In the genomic region with DNA sequence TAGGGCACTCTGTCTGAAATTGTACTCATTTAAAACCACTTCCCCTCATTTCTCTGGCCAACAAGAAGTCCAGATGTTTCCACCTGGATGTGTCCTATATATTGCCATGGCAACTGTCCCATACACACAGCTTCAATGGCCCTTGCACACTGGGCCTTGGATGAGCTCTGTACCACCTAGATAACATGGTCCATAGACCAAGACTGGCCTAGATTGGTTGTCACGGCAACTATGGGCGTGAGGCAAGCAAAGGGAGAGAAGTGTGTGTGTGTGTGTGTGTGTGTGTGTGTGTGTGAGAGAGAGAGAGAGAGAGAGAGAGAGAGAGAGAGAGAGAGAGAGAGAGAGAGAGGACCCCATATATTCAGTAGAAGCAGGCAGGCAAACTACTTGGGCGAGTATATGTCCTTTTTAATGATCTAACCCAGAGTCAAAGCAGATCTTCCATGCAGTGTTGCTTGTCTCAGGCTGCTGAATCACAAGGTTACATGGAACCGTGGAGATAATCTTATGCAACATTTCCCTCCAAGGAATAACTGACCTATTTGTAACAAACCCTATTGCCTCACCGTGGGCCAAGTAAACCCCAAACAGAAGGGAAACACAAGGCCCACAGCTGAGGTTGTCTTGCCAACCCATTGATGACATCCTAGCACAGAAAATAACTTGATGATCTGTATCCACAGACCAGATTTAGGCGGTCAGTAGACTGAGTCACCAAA, we compare ENCODE assay signal across 15 mouse cellular contexts. TPM values are rescaled to one million over a fixed set of nuclear protein-coding genes. Genes with fewer than 3 reads are reported as not detected.
A peak's percentile ranks its signal among the peaks of the same experiment; 100 is the strongest.
DNase-seq lines count a peak whose midpoint lies in the region; ATAC-seq and TF ChIP-seq lines count a peak whose summit lies in the region.
"Had no signal": no experiment of that assay in that cellular context is flagged by ENCODE, and none has a peak within 500 bp of the region (broad histone marks: within the 10 kb centered on the region; RNA-seq: fewer than 3 reads in every experiment).

No protein-coding gene starts in this region.

- no peak for TF ChIP-seq CTCF in kidney, adult 2 months (conservative IDR thresholded peaks at IDR 0.05; ENCODE audit: insufficient read depth, insufficient read length, low read depth, low read length)

- peak; percentile 40 to 85 for DNase-seq in adrenal gland, adult (ENCODE audit: inconsistent age in 2 of 2, low spot score in 1 of 2)
- DNase-seq in adrenal gland, postnatal 10 days, result no peak
- DNase-seq in heart, adult 8-10 months (ENCODE audit: low spot score), result peak; percentile 72
- DNase-seq in heart, postnatal 4 days, result no peak
- DNase-seq in adrenal gland, postnatal 36 days, result peak; percentile 23 to 39
- no peak for DNase-seq in kidney, adult 2 months
- no peak for DNase-seq in hindbrain, embryonic 10.5 days (ENCODE audit: low spot score)
- DNase-seq: cerebellum, adult 9-11 months; heart, postnatal 10 days; kidney, postnatal 36 days had no signal

- H3K4me2 ChIP-seq in midbrain, embryonic 16.5 days (ENCODE audit: low read length), result no peak overlapping the region
- H3K4me2 ChIP-seq: embryonic facial prominence, embryonic 13.5 days; lung, embryonic 15.5 days had no signal

- H3K4me1 ChIP-seq in midbrain, embryonic 16.5 days (ENCODE audit: control insufficient read depth, insufficient read depth, low read length), result peaks cover 8% of the 10 kb centered on the region
- H3K4me1 ChIP-seq in kidney, adult 2 months (ENCODE audit: control insufficient read depth, insufficient read depth, low read length), result no peaks in the 10 kb centered on the region
- H3K4me1 ChIP-seq in hindbrain, embryonic 10.5 days (replicated peaks), result peaks cover 15% of the 10 kb centered on the region

- H3K9ac ChIP-seq in midbrain, embryonic 16.5 days (ENCODE audit: low read depth, low read length), result no peak overlapping the region
- H3K9ac ChIP-seq: embryonic facial prominence, embryonic 13.5 days; lung, embryonic 15.5 days had no signal

- H3K36me3 ChIP-seq in midbrain, embryonic 16.5 days (ENCODE audit: control insufficient read depth, insufficient read depth, low read length), result no peaks in the 10 kb centered on the region
- H3K36me3 ChIP-seq in kidney, adult 2 months (ENCODE audit: control insufficient read depth, insufficient read depth, low read length), result no peaks in the 10 kb centered on the region
- H3K36me3 ChIP-seq in hindbrain, embryonic 10.5 days, result no peaks in the 10 kb centered on the region
- H3K36me3 ChIP-seq: embryonic facial prominence, embryonic 13.5 days; G1E; lung, embryonic 15.5 days had no signal

- H3K27ac ChIP-seq in midbrain, embryonic 16.5 days (ENCODE audit: low read length), result 0 out of 2 replicates have a peak overlapping the region, but pooled peaks have one; percentile 40
- H3K27ac ChIP-seq in kidney, adult 2 months (ENCODE audit: insufficient read depth, low read depth, low read length), result no peak overlapping the region
- H3K27ac ChIP-seq in hindbrain, embryonic 10.5 days, result no peak overlapping the region
- H3K27ac ChIP-seq: embryonic facial prominence, embryonic 13.5 days; lung, embryonic 15.5 days had no signal

- H3K27me3 ChIP-seq in midbrain, embryonic 16.5 days (ENCODE audit: control insufficient read depth, insufficient read depth, low read depth, low read length), result no peaks in the 10 kb centered on the region
- no peaks in the 10 kb centered on the region for H3K27me3 ChIP-seq in kidney, adult 2 months (replicated peaks; ENCODE audit: control insufficient read depth, insufficient read depth, low read length)
- no peaks in the 10 kb centered on the region for H3K27me3 ChIP-seq in hindbrain, embryonic 10.5 days (ENCODE audit: insufficient read depth, poor library complexity, severe bottlenecking)
- H3K27me3 ChIP-seq: embryonic facial prominence, embryonic 13.5 days; lung, embryonic 15.5 days had no signal

- no peak for TF ChIP-seq POLR2A in kidney, adult 2 months (IDR thresholded peaks at IDR 0.05; ENCODE audit: low read depth, low read length)

- peak; percentile 48; the same call in 1 of the 2 replicates for ATAC-seq in midbrain, embryonic 16.5 days
- ATAC-seq: intestine, postnatal 0 days had no signal

- 69% methylated on average over 6 of the region's 6 CpGs for WGBS in midbrain, embryonic 16.5 days
- WGBS in kidney, adult 2 months, result 80% methylated on average over 6 of the region's 6 CpGs
- WGBS in hindbrain, embryonic 10.5 days, result 84% methylated on average over 6 of the region's 6 CpGs

- H3K9me3 ChIP-seq in midbrain, embryonic 16.5 days (replicated peaks; ENCODE audit: control insufficient read depth, low read length, poor library complexity, severe bottlenecking), result no peaks in the 10 kb centered on the region
- no peaks in the 10 kb centered on the region for H3K9me3 ChIP-seq in hindbrain, embryonic 10.5 days
- H3K9me3 ChIP-seq: embryonic facial prominence, embryonic 13.5 days; G1E; lung, embryonic 15.5 days had no signal

- H3K4me3 ChIP-seq in midbrain, embryonic 16.5 days (ENCODE audit: low read depth, low read length), result no peak overlapping the region
- no peak overlapping the region for H3K4me3 ChIP-seq in kidney, adult 2 months (ENCODE audit: insufficient read depth, low read depth, low read length)
- H3K4me3 ChIP-seq in hindbrain, embryonic 10.5 days, result no peak overlapping the region
- H3K4me3 ChIP-seq: embryonic facial prominence, embryonic 13.5 days; lung, embryonic 15.5 days had no signal

RNA-seq across cellular contexts. Expression of a gene that starts 13.4 kb away (rescaled TPM):
- 10 to 100 TPM; 20.8 to 35.2 TPM for total RNA-seq in adrenal gland, postnatal 10 days (2021)
- 10 to 100 TPM; 14.8 to 19.1 (median 15.9) TPM for total RNA-seq in heart, adult 8-10 months (2022)
- total RNA-seq in heart, postnatal 4 days (2021), result 10 to 100 TPM; 53.9 to 54.8 TPM
- total RNA-seq in adrenal gland, postnatal 36 days (2021), result 10 to 100 TPM; 11.3 to 17.1 TPM
- 53.9 and 57.1 TPM in 2 replicates for polyA plus RNA-seq in midbrain, embryonic 16.5 days (2015; fragmentation: Nextera tagmentation; extraction: Ambion mirVana)
- polyA plus RNA-seq in kidney, adult 2 months (2012; rRNA removed), result 6.0 and 7.1 TPM in 2 replicates
- polyA plus RNA-seq in hindbrain, embryonic 10.5 days (2016; fragmentation: Nextera tagmentation; extraction: Ambion mirVana), result 16.1 and 19.3 TPM in 2 replicates
- polyA plus RNA-seq: G1E had no signal

Comparison
In these comparisons a context has a peak if more than half of its experiments do, and no peak if none do; other contexts are left out.
1. DNase-seq: peak in adrenal gland, adult (2 of 2), heart, adult 8-10 months (single experiment) and adrenal gland, postnatal 36 days (2 of 2); none in adrenal gland, postnatal 10 days (single experiment), heart, postnatal 4 days (single experiment), kidney, adult 2 months (single experiment) and hindbrain, embryonic 10.5 days (single experiment).